Mouse (Mus musculus) cerebellum, adult (tissue): ENCODE data around the gene Pagr1a.

Experiments used
- ATAC-seq: cut with Nextera tagmentation; 2 replicates; pipeline ENCODE4 v1.9.2; 2017; ENCODE audit warnings: mild to moderate bottlenecking, moderate library complexity, mixed read lengths; ENCODE audit not compliant: insufficient number of reproducible peaks, low FRiP score, low TSS enrichment

The Pagr1a gene

DNA sequence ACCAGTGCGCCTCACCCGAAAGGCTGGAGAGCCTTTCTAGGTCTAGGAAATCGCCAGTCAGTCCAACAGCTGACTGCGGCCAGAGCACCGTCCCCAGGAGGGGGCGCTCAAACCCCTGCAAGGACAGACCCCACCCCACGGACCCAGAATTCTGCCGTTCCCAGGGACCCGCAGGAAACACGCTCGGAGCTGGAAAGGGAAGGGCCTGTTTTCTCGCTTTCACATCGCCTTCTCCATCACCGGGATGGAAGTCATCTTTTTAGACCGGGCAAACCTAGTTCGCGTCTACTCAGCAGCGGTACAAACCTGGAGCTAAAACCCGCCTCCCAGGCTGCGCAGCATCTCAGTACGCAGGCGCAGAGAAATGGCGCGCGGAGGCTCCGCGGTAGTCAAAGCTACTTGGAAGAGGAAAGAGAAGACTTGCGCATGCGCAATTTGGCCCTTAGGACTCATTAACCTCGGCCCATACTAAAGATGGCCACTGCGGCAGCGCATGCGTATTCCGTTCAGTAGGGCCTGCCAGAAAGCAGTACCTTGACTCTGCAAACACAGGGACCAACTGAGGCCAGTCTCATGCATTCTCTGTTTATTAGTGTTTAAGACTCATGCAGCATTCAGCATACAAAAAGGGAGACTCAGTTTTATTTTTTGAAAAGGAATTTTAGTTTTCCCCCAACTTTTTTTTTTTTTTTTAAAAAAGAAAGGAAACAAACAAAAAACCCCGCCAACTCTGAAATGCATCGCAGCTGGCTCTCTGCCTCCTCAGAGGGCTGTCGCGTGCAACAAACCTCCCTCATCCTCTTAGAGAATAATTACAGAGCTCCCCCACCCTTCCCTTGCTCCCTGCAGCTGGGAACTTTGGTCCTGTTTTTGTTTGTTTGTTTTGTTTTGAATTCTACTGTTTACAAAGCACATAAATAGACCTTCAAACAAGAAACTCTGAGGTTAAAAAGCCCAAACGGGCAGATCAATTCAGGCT lies at the start of gene Pagr1a:
Pagr1a (minus strand) TSS at position 382 of the 979 bp plus-strand sequence.
- peak; percentile 28; the same call in 1 of the 2 replicates for ATAC-seq

DNA sequence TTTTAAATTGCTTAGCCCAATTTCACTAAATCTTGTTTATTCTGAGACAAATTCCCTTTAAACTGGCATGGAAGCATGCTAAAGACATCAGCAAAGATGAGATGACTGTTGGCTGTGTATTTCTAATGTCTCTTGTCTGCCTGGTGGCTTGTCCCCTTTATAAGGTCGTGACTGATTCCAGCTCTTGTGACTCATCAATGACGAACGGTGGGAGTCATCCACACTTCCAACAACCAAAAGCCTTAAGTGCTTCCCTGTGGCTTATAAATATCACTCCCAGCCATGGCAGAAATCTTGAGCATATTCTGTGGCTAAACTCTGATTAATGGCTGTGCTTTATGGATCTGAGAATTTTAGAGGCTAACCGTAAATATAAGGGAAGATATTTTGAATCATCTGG lies 49.2 kb upstream of the Pagr1a start:
- no peak for ATAC-seq

DNA sequence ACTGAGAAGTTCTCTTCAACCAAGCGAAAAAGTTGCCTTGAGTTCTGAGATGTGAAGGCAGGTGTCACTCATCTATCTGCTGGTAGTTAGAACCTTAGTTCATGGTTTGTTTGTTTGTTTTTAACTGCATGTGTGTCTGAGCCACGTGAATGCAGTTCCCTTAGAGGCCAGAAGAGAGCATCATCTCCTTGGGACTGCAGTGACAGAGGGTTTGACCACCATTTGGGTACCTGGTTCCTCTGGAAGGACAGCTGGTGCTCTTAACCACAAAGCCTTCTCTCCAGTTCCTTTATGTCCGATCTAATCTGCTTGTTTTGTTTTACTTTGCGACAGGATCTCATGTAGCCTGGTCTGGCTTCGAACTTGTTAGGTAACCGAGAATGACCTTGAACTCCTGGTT lies 48.4 kb upstream of the Pagr1a start:
- ATAC-seq = no peak

DNA sequence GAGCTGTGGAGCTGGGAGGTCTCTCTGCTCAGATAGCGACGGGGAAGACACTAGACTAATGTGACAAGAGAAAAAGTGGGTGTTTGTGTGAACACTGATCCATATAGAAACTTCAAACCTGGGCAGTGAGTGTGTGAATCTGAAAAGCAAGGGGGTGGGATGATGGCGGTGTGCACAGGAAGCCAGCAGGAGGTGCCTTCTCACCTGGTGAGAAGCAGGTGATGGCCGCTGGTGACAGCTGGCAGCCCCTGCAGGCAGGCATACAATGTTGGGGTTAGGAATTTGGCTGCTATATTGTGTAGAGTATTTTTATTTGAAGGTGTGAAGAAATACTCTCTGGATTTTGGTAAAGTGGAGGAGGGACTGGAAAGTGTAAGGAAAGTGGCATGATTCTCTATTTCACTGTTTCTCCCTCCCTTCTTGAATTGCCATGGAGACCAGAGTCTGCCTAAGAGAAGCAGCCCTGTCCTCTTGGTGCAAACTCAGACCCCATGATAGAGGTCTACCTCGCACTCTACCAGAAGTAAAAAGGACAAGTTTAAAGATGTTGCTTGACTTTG lies 38.0 kb upstream of the Pagr1a start:
- no peak for ATAC-seq

DNA sequence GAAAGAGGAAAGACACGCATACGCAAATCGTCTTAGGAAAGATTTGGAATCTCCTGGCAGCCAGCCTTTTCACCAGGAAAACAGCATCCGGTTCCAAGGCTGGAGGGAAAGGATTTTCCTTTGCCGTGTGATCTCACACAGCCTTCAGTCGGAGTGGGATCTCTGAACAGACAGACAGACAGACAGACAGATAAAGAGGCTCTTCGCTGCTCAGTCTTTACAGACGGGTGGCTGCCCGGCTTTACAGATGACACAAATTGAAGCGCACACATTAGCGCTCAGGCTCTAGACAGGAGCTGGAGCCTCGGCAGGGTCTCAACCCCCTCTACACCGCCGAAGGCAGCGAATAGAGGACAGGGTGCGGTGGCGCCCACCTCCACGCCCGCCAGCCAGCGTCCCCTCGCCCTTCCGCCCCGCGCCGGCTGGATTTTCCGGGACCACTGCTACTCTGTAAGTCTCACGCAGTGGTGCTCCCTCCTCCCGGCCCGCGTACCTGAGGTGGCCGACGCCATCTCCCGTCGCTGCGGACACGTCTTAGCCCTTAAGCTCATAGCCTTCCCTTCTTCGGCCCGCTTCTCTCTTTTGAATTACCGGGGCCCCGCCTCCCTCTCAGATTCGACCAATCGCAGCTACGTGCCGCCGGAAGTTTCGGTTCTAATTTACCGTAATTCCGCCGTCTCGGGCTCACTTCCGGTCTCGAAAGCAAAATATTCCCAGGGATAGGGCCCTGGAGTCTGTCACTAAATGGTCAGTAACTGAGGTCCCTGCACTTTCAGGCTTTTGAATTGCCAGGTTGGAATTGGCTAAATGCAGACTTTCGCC lies 24.9 kb upstream of the Pagr1a start, which contains the start of gene Kif22:
Kif22 (minus strand) TSS at position 621 of the 822 bp plus-strand sequence.
- ATAC-seq = peak; percentile 66; the same call in 1 of the 2 replicates

- ATAC-seq = no peak
These were observed 14.1 kb upstream of the Pagr1a start for GRCm38 (mm10) chr7:127031244-127031643.

GRCm38 (mm10) chr7:127030172-127030571 lies 13.0 kb upstream of the Pagr1a start:
- ATAC-seq = no peak

DNA sequence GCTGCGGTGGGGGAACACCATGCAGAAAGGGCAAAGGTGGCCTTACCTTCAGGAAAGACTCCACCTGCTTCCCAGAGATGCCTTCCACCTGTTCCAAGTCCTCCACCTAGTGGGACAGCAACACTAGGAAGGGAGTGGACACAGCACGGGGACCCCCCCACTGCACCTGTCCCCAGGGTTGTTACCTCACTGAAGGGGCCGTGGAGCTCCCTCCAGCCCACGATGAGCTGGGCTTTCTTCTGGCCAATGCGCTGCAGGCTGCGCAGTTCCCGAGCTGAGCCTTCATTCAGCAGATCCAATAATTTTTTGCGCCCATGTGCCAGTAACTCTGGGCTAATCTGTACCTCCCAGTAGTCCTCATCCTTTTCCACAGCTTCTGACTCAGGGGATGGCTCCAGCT lies 10.7 kb upstream of the Pagr1a start:
- peak; percentile 1; the same call in 1 of the 2 replicates for ATAC-seq

- ATAC-seq = peak; percentile 47
These were observed 10.0 kb upstream of the Pagr1a start, which contains the start of gene Maz for GRCm38 (mm10) chr7:127026984-127027726. Maz (minus strand) TSS chr7:127027037.

GRCm38 (mm10) chr7:127026616-127026983 lies 9.4 kb upstream of the Pagr1a start:
- ATAC-seq = no peak

DNA sequence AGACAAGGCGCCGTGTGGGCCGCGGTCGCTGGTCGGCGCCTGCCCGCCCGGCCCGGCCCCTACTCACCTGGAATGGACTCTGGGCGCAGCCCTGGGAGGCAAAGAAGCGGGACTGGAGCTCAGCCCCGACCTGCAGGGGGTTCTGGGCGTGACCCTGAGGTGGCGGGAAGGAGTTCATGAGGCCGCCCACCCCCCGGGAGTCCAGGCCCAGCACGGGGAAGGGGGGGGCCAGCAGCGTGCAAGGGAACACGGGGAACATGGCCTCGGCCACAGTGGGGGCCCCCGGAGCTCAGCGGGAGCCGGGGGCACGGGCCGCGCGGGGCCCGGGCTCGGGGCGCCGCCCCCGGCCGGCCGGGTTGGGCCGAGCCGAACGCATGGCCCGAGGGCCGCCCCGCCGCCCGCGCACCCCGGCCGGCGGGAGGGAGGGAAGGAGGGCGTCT lies 9.0 kb upstream of the Pagr1a start:
- peak; percentile 10; the same call in 1 of the 2 replicates for ATAC-seq

DNA sequence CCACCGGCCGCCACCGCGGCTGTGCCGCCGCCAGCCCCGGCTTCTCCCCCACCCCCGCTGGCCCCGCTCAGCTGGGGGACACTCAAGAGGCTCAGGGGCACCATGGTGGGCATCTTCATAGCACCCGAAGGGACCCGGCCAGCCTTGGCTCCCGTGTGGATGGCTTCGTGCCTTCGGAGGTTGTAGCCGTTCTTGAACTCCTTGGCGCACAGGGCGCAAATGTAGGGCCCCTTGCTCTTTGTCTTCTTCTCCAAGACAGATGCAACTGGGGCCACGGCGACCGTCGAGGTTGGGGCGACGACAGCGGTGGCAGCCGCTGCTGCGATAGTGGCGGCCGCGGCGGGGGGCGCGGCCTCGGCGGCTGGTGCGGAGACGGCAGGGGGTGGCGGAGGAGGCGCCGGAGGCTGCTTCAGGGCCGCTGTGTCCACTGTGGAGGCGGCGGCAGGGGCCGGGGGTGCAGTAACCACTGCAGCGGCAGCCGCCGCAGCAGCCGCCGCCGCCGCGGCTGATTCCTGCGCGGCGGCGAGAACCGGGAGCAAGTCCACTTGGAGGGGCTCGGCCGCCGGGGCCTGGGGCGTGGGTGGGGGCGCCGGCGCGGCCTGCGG lies 8.5 kb upstream of the Pagr1a start:
- ATAC-seq = no peak

GRCm38 (mm10) chr7:127024755-127025555 lies 7.8 kb upstream of the Pagr1a start:
- peak; percentile 15; the same call in 1 of the 2 replicates for ATAC-seq

DNA sequence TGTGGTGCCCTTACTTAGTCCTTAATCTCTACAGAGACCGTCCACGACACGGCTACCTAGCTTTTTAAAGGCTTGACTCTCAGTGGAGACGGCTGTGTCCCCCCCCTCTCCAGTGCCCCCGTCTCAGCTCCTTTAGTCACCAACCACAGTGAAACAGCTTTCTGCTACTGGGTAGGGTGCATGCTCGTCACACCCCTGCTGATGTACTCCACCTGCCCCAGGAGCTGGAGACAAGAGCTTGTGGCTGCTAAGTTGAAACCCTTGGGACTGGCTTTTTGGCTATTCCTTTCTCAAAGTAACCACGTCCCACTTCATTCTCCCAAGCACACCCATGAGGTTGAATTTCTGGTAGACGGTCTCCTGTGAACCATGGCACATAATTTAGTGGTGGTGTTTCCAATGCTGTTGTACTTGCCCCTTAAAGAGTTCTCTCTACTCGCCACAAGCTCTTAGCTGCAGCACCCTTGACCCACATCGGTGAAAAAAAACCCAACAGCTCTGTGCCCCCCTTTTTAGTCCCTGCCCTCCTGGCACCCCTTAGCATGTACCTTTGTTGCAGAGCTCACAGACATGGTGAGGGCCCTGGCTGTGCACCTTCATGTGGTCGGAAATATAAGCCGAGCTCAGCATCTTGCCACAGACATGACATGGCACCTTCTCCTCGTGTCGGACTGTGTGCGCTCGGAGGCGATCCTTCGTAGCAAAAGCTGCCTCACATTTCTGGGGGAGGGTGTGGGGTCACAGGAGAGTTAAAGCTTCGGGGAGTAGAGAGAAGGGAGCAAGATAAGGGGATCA lies 6.9 kb upstream of the Pagr1a start:
- ATAC-seq = no peak

- ATAC-seq = no peak
These were observed 6.1 kb upstream of the Pagr1a start for GRCm38 (mm10) chr7:127023272-127023691.

GRCm38 (mm10) chr7:127022528-127023271 lies 5.5 kb upstream of the Pagr1a start:
- no peak for ATAC-seq
